Mouse (Mus musculus): ENCODE data around the gene Atp5f1. TPM values are rescaled to one million over a fixed set of nuclear protein-coding genes. Genes with fewer than 3 reads are reported as not detected.
A peak's percentile ranks its signal among the peaks of the same experiment; 100 is the strongest.

Atp5f1 gene
- polyA plus RNA-seq, 1 experiment from 2014 or later: 477 TPM

- peak overlapping the region; percentile 88 for H3K4me2 ChIP-seq (replicated peaks)
- no peaks in the 10 kb centered on the region for H3K9me3 ChIP-seq
- H3K4me3 ChIP-seq: peak overlapping the region; percentile 76
- peak; percentile 83 for ATAC-seq (ENCODE audit: low FRiP score, low read depth)
- H3K9ac ChIP-seq (replicated peaks): peak overlapping the region; percentile 87
- H3K4me1 ChIP-seq: peaks cover 22% of the 10 kb centered on the region
- WGBS: under 1% methylated on average over 26 of the region's 26 CpGs
- peak overlapping the region; percentile 66 for H3K27ac ChIP-seq (replicated peaks)
- peaks cover 49% of the 10 kb centered on the region for H3K36me3 ChIP-seq
- no peaks in the 10 kb centered on the region for H3K27me3 ChIP-seq
Measured at GRCm38 (mm10) chr3:105959585-105959984, 314 bp downstream of the Atp5f1 start.

GRCm38 (mm10) chr3:105958974-105959580, 822 bp downstream of the Atp5f1 start, which contains the start of gene Wdr77:
TSS of gene Wdr77 (plus strand) at chr3:105959369.
- no peaks in the 10 kb centered on the region for H3K9me3 ChIP-seq
- H3K9ac ChIP-seq (replicated peaks): peak within 1 kb of the TSS; percentile 93
- H3K36me3 ChIP-seq: peaks cover 47% of the 10 kb centered on the region
- peak within 1 kb of the TSS; percentile 76 for H3K4me3 ChIP-seq
- peak within 1 kb of the TSS; percentile 88 for H3K4me2 ChIP-seq (replicated peaks)
- H3K4me1 ChIP-seq: peaks cover 22% of the 10 kb centered on the region
- peak within 1 kb of the TSS; percentile 88 for H3K27ac ChIP-seq (replicated peaks)
- WGBS: under 1% methylated on average over 52 of the region's 52 CpGs
- no peaks in the 10 kb centered on the region for H3K27me3 ChIP-seq
- ATAC-seq (ENCODE audit: low FRiP score, low read depth): peak; percentile 98

DNA sequence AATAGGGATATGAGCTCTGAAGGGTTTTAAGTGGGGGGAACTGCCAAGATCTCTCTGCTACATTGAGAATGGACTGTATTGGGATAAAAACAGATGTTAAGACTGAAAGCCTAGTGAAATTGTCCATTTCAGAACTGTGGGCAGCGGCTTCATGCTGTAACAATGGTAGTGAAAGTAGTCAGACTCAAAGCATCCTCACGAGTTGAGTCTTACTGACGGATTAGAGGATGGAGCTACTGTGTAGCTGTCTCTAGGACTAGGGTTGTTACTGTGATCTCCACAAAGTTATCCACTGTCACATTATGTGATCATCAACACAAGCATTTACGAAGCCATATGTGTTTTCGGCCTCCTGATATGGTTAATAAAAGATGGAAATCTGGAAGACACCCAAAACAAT, 1.7 kb downstream of the Atp5f1 start:
- Histone ChIP-seq H3K9ac (replicated peaks) (peak overlapping the region; percentile 93), H3K4me3 (peak overlapping the region; percentile 76), H3K36me3 (peaks cover 44% of the 10 kb centered on the region), H3K27me3 (no peaks in the 10 kb centered on the region), H3K27ac (replicated peaks) (no peak overlapping the region), H3K4me1 (peaks cover 22% of the 10 kb centered on the region), H3K9me3 (no peaks in the 10 kb centered on the region), H3K4me2 (replicated peaks) (peak overlapping the region; percentile 69)
- 38% methylated on average over 5 of the region's 5 CpGs for WGBS
- ATAC-seq (ENCODE audit: low FRiP score, low read depth): no peak

DNA sequence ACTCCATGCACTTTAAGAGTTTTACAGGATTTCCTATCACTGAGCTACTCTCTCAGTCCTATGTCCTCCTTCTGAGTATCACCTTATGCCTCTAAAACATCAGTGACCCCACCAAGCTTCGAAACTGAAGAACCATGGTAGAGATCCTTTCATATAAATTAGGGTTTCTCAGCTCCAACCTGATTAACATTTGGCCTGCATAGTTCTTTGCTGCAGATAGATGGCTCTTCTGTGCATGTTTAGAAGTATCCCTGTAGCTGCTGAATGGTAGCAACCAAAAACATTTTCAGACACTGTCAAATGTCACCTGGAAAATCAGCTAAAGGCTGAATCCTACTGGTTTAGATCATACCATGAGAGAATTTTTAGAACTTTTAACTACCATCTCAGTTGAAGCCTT, 2.7 kb downstream of the Atp5f1 start:
- Histone ChIP-seq H3K4me1 (peaks cover 22% of the 10 kb centered on the region), H3K9ac (replicated peaks) (no peak overlapping the region), H3K36me3 (peaks cover 44% of the 10 kb centered on the region), H3K4me2 (replicated peaks) (peak overlapping the region; percentile 69; the same call in 1 of the 2 replicates), H3K27ac (replicated peaks) (no peak overlapping the region), H3K4me3 (no peak overlapping the region), H3K27me3 (no peaks in the 10 kb centered on the region), H3K9me3 (no peaks in the 10 kb centered on the region)
- no peak for ATAC-seq (ENCODE audit: low FRiP score, low read depth)
- 93% methylated on average over 1 of the region's 1 CpGs for WGBS

GRCm38 (mm10) chr3:105951348-105951747, 8.6 kb downstream of the Atp5f1 start:
- Histone ChIP-seq H3K9ac (replicated peaks) (no peak overlapping the region), H3K27ac (replicated peaks) (no peak overlapping the region), H3K36me3 (peaks cover 73% of the 10 kb centered on the region), H3K4me1 (no peaks in the 10 kb centered on the region), H3K9me3 (no peaks in the 10 kb centered on the region), H3K4me2 (replicated peaks) (no peak overlapping the region), H3K4me3 (no peak overlapping the region), H3K27me3 (no peaks in the 10 kb centered on the region)
- WGBS: 97% methylated on average over 7 of the region's 7 CpGs
- no peak for ATAC-seq (ENCODE audit: low FRiP score, low read depth)

DNA sequence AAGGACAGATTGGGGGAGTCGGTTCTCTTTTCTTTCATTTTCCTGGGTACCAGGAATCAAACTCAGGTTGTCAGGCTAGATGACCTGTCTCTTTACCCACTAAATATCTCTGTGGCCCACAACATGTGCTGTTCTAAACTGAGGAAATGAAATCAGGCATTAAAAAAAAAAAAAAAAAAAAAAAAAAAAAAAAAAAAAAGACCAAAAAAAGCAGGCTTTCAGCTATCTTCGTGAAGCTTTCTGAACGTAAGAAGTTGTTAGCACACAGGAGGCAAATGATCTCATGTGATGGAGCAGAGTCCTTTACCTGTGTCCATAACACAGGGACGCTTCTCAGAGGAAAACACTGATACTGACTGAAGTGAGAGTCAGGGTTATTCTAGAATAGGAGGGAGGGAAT, 23.8 kb downstream of the Atp5f1 start:
- no peak overlapping the region for H3K27ac ChIP-seq (replicated peaks)
- ATAC-seq (ENCODE audit: low FRiP score, low read depth): no peak
- no peak overlapping the region for H3K4me2 ChIP-seq (replicated peaks)
- no peak overlapping the region for H3K4me3 ChIP-seq
- 89% methylated on average over 4 of the region's 4 CpGs for WGBS
- no peaks in the 10 kb centered on the region for H3K27me3 ChIP-seq
- H3K9me3 ChIP-seq: no peaks in the 10 kb centered on the region
- H3K9ac ChIP-seq (replicated peaks): no peak overlapping the region
- peaks cover 24% of the 10 kb centered on the region for H3K36me3 ChIP-seq
- H3K4me1 ChIP-seq: no peaks in the 10 kb centered on the region

GRCm38 (mm10) chr3:105935033-105935432, 24.9 kb downstream of the Atp5f1 start:
- no peak for ATAC-seq (ENCODE audit: low FRiP score, low read depth)
- Histone ChIP-seq H3K36me3 (peaks cover 13% of the 10 kb centered on the region), H3K27ac (replicated peaks) (no peak overlapping the region), H3K4me3 (no peak overlapping the region), H3K9me3 (no peaks in the 10 kb centered on the region), H3K4me2 (replicated peaks) (no peak overlapping the region), H3K4me1 (no peaks in the 10 kb centered on the region), H3K27me3 (no peaks in the 10 kb centered on the region), H3K9ac (replicated peaks) (no peak overlapping the region)
- WGBS: 94% methylated on average over 5 of the region's 5 CpGs

GRCm38 (mm10) chr3:105933926-105934325, 26.0 kb downstream of the Atp5f1 start:
- Histone ChIP-seq H3K4me1 (no peaks in the 10 kb centered on the region), H3K27ac (replicated peaks) (no peak overlapping the region), H3K9ac (replicated peaks) (no peak overlapping the region), H3K36me3 (peaks cover 8% of the 10 kb centered on the region; the same call in 1 of the 2 replicates), H3K27me3 (no peaks in the 10 kb centered on the region), H3K4me2 (replicated peaks) (no peak overlapping the region), H3K4me3 (no peak overlapping the region), H3K9me3 (no peaks in the 10 kb centered on the region)
- ATAC-seq (ENCODE audit: low FRiP score, low read depth): no peak
- 97% methylated on average over 6 of the region's 6 CpGs for whole genome bisulfite sequencing

DNA sequence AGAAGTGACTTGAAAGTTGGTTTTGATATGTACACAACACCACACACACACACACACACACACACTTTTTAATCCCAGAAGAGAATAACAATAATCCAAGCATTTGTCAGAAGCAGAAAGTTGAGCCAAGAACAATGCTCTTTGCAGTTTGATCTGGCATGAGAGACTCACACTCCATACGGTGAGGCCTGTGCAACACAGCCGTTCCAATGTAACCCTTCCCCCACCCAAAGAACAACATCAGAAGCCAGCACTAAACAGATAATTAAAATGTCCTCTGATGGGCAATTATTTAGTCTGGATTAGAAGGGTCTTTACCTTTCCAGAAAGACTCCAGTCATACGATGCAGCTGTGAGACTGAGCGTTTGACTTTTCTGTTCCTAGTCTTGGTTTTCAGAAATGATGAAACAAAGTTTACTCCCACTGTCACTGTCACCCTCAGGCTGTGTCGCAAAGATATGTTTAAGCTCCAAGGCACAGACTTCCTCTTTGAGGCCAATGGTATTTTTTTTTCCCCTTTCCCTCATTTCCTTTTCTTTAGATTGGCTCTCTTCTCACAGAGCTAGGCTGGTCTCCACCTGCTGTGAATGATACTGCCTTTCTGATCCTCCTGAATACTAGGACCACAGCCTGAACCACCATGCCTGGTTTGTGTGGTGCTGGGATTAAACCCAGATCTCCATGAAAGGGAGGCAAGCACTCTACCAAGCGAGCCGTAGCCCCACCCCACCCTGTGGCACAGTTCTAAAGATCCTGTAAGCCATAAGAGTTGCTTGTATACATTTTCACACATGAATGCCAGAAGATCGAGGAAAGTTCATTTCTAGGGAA, 27.4 kb downstream of the Atp5f1 start, which contains the start of gene I830077J02Rik:
Gene I830077J02Rik, minus strand, starts transcription at position 425 of the 832 bp plus-strand sequence.
- 89% methylated on average over 8 of the region's 8 CpGs for WGBS
- Histone ChIP-seq H3K27ac (replicated peaks) (no peak within 1 kb of the TSS), H3K9ac (replicated peaks) (no peak within 1 kb of the TSS), H3K4me3 (no peak within 1 kb of the TSS), H3K4me1 (no peaks in the 10 kb centered on the region), H3K9me3 (no peaks in the 10 kb centered on the region), H3K4me2 (replicated peaks) (no peak within 1 kb of the TSS), H3K27me3 (no peaks in the 10 kb centered on the region), H3K36me3 (0 out of 2 replicates have a peak, but pooled peaks cover 5% of the 10 kb centered on the region)
- no peak for ATAC-seq (ENCODE audit: low FRiP score, low read depth)

DNA sequence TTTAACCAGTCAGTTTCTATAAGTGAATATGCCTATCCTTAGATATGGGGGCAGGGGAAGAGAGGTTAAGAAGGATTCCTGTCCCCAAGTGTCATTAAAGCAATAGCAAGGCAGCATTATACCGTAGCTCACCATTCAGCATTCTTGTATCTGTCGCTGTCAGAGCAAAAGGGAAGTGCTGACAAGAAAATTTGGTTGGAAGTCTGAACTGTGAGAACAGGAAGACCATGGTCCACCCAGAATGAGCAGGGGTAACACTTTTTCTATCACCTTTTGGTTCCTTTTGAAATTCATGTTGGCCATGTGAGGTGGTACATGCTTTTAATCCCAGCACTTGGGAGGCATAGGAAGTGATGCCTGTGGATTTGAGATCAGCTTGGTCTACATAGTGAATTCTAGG, 28.8 kb downstream of the Atp5f1 start:
- H3K27ac ChIP-seq (replicated peaks): no peak overlapping the region
- ATAC-seq (ENCODE audit: low FRiP score, low read depth): no peak
- H3K9ac ChIP-seq (replicated peaks): no peak overlapping the region
- WGBS: 93% methylated on average over 2 of the region's 2 CpGs
- H3K36me3 ChIP-seq: no peaks in the 10 kb centered on the region
- H3K27me3 ChIP-seq: no peaks in the 10 kb centered on the region
- no peaks in the 10 kb centered on the region for H3K9me3 ChIP-seq
- H3K4me2 ChIP-seq (replicated peaks): no peak overlapping the region
- H3K4me3 ChIP-seq: no peak overlapping the region
- no peaks in the 10 kb centered on the region for H3K4me1 ChIP-seq

DNA sequence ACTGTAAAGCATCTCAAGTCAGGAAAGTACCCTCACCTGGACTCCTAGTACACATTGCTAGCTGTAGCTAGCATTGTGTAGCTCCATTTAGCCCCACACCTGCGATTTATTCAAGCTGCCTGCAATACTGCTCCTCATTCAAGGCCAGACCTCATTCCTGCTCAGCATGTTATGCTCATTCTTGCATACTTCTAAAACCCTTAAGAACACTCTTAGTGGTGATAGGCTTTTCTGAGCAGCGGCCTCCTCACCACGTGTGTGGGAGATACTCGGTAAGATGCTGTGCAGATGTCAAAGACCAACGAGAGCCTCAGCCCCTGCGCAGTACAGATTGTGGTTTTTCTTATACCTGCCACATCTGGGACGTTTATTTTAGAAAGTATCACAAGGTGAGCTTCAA, 30.1 kb downstream of the Atp5f1 start:
- no peak overlapping the region for H3K27ac ChIP-seq (replicated peaks)
- H3K27me3 ChIP-seq: no peaks in the 10 kb centered on the region
- WGBS: 84% methylated on average over 7 of the region's 7 CpGs
- H3K4me1 ChIP-seq: no peaks in the 10 kb centered on the region
- no peaks in the 10 kb centered on the region for H3K9me3 ChIP-seq
- H3K4me3 ChIP-seq: no peak overlapping the region
- no peaks in the 10 kb centered on the region for H3K36me3 ChIP-seq
- no peak overlapping the region for H3K4me2 ChIP-seq (replicated peaks)
- no peak for ATAC-seq (ENCODE audit: low FRiP score, low read depth)
- H3K9ac ChIP-seq (replicated peaks): no peak overlapping the region

- Histone ChIP-seq H3K4me2 (replicated peaks) (no peak overlapping the region), H3K27ac (replicated peaks) (no peak overlapping the region), H3K36me3 (no peaks in the 10 kb centered on the region), H3K27me3 (no peaks in the 10 kb centered on the region), H3K4me3 (no peak overlapping the region), H3K4me1 (no peaks in the 10 kb centered on the region), H3K9me3 (no peaks in the 10 kb centered on the region), H3K9ac (replicated peaks) (no peak overlapping the region)
- WGBS: 87% methylated on average over 6 of the region's 6 CpGs
- no peak for ATAC-seq (ENCODE audit: low FRiP score, low read depth)
Measured at GRCm38 (mm10) chr3:105928781-105929180, 31.1 kb downstream of the Atp5f1 start.

Measured in midbrain, embryonic 12.5 days (tissue).